Mouse (Mus musculus) ovary, postnatal 14 days (tissue): ENCODE results near the gene Psma5.
"Not testable (repeated sequence)": the region's sequence is repeated elsewhere in the genome, so short reads cannot be mapped to it uniquely, and the experiment has no call there.

Experiments
- DNase-seq: peaks from one replicate; pipeline ENCODE4 v3.0.0; 2022; ENCODE audit warnings: low spot score

The Psma5 gene

DNA sequence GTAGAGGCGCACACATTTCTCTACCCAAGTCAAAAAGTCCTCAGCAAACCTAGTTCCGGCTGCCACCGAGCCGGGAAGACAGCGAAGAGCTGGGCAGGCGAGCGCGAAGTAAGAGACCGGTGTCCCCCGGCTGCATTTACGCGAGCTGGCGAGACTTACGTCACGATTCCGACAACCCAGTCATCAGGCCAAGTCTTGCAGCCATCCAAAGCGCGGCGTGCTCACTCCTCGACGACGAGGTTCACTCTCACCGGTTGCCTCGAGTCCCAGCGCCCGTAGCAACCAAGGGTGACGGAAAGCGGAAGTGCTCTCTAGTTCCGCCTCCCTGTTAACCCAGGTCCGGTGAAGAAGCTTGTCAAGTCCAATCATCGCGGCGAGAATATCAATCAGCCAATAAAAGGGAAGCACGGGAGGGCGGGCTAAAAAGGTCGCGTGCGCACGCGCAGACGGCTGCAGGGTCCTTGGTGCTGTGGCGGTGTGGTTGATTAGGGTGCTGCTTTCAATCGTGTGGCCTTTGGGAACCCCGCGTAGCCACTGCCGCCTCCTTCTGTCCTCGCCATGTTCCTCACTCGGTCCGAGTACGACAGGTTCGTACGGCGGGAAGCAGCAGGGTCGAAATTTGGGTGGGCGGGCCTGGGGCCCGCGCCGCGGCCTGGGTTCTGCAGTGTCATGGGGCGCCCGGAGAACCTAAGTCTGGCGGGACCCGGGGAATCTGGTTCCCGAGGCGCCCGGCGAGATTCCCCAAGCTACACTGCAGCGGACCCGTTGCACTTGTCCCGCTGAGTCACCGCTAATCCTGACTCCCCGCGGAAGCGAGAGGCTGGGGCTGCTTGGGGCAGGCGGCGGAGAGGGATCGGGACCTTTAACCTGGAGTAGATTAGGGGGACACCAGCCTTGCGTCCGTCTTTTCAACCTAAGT is at the start of gene Psma5:
TSS of gene Psma5 (plus strand) at position 208 of the 919 bp plus-strand sequence.
- DNase-seq, result peak; percentile 88

GRCm38 (mm10) chr3:108209001-108209400 is 47.7 kb upstream of the Psma5 start:
- DNase-seq, result no peak

- DNase-seq, result no peak
Measured at GRCm38 (mm10) chr3:108209536-108209935, 47.2 kb upstream of the Psma5 start.

DNA sequence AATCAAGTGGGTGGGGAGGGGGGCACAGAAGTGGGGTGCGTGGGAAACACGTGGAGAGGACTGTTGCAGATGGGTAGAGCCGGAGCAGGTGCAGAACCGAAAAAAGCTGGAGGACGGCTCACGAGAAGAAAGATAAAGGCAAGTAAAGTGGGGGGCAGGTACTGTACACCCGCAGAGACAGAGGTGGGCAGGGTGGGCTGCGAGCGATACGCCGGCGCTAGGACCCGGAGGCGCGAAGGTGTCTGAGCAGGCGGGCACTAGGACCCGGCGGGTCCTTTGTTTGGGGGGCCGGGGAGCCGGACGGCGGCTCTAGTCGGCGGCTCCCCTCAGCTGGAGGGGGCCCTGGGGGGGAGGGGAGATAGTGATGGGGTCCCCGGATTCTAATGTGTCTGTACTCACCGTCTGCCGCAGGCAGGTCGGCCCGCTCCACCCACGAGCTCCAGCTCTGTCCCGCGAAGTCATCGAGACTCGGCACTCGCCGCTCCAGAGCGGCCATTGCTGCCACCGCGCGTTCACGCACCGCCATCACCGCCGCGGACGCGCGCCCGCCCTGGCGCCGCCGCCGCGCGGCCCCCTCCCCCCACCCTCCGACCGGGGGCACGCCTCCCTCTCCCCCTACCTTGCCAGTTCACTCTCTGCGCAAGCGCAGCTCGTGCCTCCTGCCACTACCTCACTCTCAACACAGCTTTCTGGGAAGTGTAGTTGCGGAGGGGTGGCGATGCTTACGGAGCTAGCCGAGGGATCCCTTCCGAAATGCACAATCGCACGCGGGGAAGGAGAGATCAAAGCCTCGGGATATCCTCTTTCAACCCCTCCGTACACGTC is 46.6 kb upstream of the Psma5 start:
- DNase-seq, result peak; percentile 84

DNA sequence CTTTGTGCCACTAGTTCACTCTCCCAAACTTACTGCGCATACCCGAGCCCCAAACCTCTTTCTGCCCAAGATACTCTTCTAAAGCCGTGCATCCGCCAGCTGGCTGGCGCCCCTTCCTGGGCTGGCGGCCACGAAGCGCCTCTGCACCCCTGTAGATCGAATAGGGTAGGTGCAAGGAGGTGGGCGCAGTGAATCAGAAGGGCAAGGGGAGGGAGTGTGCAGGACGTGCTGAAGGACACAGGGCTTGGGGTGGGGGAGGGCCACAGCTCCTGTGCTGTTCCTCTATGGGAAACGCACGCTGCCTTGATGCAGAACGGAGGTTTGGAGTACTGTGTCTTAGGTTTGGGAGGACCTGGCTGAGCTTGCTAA is 46.0 kb upstream of the Psma5 start, which contains the start of gene Atxn7l2:
TSS of gene Atxn7l2 (minus strand) at position 164 of the 369 bp plus-strand sequence.
- no peak for DNase-seq

DNA sequence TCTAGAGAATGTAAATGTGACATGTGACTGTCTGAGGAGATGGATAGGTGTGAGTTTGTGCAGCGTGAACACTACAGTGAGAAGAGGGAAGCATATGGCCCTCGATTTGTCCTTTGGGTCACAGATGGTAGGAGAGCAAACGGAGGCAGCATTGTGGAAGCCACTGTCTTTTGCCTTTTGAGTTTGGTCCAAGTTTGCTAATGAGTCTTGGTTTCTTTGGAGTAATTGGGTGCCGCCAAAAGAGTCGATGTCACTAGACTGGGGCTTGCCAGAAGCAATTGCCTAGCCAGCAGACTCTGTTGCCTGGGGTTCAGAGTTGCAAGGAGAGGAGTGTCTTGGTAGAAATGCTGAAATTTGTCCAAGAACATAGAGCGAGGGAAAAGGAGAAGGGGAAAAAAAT is 44.9 kb upstream of the Psma5 start:
- no peak for DNase-seq

DNA sequence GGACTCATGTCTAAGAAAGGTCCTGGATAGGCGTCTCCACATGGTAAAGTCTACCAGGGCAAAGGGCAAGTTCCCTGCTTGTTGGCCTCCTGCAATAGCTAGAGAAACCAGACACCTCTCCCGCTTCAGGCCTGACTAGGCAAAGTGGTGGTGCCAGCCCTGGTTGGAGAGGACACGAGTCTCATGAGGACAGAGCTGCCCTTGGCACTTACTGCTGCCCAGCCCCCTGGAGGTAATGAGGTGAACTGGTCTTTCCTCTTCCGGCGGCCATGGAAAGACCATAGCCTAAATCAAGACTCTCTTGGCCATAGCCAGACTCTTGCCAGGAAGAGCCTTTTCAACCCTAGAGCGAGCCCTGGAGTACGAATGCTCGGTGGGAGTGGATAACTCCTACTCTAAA is 44.3 kb upstream of the Psma5 start:
- no peak for DNase-seq

- no peak for DNase-seq
Measured at GRCm38 (mm10) chr3:108214734-108215133, 42.0 kb upstream of the Psma5 start.

- no peak for DNase-seq
Measured at GRCm38 (mm10) chr3:108220661-108221060, 36.1 kb upstream of the Psma5 start.

- DNase-seq, result no peak
Measured at GRCm38 (mm10) chr3:108225711-108226557, 30.8 kb upstream of the Psma5 start.

GRCm38 (mm10) chr3:108226558-108227350 is 30.0 kb upstream of the Psma5 start, which contains the start of gene Sypl2:
Sypl2 (minus strand) TSS chr3:108226648.
- no peak for DNase-seq

DNA sequence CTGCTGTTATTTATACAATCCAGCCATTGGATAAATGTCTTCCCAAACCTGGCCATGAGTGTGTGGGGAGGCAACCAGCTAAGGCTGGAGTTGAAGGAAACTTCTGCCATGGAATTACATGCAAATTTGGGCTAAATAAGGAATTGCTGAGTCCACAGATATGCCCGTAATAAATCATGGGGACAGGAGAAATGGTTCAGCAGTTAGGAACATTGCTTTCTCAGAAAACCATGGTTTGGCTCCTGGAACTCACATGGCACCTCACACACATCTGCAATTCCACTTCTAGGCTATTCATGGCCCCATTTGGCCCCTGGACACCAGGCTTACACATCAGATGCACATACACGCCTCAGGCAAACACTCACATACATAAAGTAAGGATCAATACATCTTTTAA is 29.2 kb upstream of the Psma5 start:
- no peak for DNase-seq

- no peak for DNase-seq
Measured at GRCm38 (mm10) chr3:108231646-108232045, 25.1 kb upstream of the Psma5 start.

DNA sequence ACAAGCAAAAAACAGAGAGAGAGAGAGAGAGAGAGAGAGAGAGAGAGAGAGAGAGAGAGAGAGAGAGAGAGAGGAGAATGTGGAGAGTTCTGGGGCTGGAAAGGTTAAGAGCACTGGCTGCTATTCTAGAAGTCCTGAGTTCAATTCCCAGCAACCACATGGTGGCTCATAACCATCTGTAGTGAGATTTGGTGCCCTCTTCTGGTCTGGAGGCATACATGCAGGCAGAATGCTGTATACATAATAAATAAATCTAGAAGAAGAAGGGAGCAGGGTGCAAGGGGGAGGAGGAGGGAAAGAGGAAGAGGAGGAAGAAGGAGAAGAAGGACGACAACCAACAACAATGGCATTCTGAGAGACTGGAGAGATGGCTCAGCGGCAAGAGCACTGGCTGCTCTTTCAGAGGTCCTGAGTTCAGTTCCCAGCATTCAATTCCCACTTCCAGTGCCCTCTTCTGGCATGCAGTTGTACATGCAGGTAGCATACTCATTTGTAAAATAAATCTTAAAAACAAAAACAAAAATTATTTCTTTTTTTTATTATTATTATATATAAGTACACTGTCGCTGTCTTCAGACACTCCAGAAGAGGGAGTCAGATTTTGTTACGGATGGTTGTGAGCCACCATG is 19.1 kb upstream of the Psma5 start:
- DNase-seq, result not testable (repeated sequence)

- no peak for DNase-seq
Measured at GRCm38 (mm10) chr3:108241243-108241839, 15.4 kb upstream of the Psma5 start.

DNA sequence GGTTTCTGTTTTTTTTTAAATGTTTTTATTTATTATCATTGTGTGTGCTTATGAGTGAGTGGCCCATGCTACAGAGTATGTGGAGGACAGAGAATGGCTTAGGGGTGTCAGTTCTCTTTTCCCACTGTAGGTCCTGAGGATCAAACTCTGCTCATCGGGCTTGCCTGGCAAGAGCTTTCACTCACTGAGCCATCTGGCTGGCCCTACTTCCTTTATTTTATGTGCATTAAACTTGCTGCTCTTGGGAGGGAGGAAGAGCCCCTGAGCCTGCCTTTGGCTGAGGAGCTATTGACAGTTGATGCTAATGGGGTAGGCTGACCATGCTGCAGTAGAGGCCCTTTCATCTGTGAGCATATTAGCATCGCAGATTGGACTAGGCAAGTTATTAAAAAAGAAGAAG is 9.9 kb upstream of the Psma5 start:
- no peak for DNase-seq

- no peak for DNase-seq
Measured at GRCm38 (mm10) chr3:108257831-108258500, 1.2 kb downstream of the Psma5 start.

GRCm38 (mm10) chr3:108259319-108259718 is 2.6 kb downstream of the Psma5 start:
- no peak for DNase-seq

DNA sequence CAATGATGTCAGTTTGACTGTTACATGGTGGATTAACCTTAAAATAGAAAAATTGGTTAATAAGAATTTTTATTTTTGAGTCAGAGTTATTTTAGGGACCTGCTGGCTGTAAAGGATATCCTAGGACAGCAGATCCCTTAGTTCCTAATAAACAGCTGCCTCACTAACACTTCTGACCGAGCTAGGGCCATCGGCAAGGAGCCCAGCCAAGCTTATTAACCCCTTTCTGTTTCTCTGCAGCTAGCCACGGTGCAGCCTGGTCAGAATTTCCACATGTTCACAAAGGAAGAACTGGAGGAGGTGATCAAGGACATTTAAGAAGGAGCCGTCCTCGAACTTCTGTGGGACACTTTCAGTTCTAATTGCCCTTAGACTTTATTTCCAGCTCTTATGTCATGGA is 22.8 kb downstream of the Psma5 start:
- DNase-seq, result not testable (repeated sequence)
